Mouse (Mus musculus) stomach, embryonic 16.5 days (tissue): Measurements from ENCODE around the gene Glyr1. TPM values are rescaled to one million over a fixed set of nuclear protein-coding genes. Genes with fewer than 3 reads are reported as not detected.

Experiments used
- ATAC-seq: fragments of 200-750 bp; cut with Nextera tagmentation; 2 replicates; pipeline ENCODE4 v1.8.0; 2017; ENCODE audit warnings: moderate number of reproducible peaks, moderate TSS enrichment; ENCODE audit not compliant: insufficient read depth, low FRiP score
- H3K27ac ChIP-seq: fragments of 300-500 bp; sonication (generic); 2 replicates; pipeline ENCODE4 v1.5.1; 2014; ENCODE audit warnings: low read length
- H3K27me3 ChIP-seq: fragments of 300-500 bp; sonication (generic); 2 replicates; pipeline ENCODE4 v1.6.1; 2014; ENCODE audit warnings: low read length, control low read depth, mixed read lengths; ENCODE audit not compliant: control insufficient read depth, insufficient read depth
- H3K36me3 ChIP-seq: fragments of 300-500 bp; sonication (generic); 2 replicates; pipeline ENCODE4 v1.6.1; 2014; ENCODE audit warnings: low read length; ENCODE audit not compliant: control insufficient read depth, insufficient read depth
- H3K4me1 ChIP-seq: fragments of 300-500 bp; sonication (generic); 2 replicates; pipeline ENCODE4 v1.6.1; 2014; ENCODE audit warnings: low read length, control low read depth, mixed read lengths; ENCODE audit not compliant: control insufficient read depth, insufficient read depth
- H3K4me2 ChIP-seq: fragments of 300-500 bp; sonication (generic); 2 replicates; pipeline ENCODE4 v1.6.1; 2014; ENCODE audit warnings: low read depth, low read length, mixed read lengths
- H3K4me3 ChIP-seq: fragments of 300-500 bp; sonication (generic); replicated peaks from 2 replicates; pipeline ENCODE4 v1.5.1; 2014; ENCODE audit warnings: mild to moderate bottlenecking, low read length
- H3K9ac ChIP-seq: fragments of 300-500 bp; sonication (generic); 2 replicates; pipeline ENCODE4 v1.6.1; 2014; ENCODE audit warnings: low read length
- H3K9me3 ChIP-seq: fragments of 300-500 bp; sonication (generic); replicated peaks from 2 replicates; pipeline ENCODE4 v1.6.1; 2016; ENCODE audit warnings: low read length, control low read depth; ENCODE audit not compliant: control insufficient read depth
- WGBS: fragments of 180-500 bp; shearing (Covaris S2); extraction: QIAGEN DNeasy Blood & Tissue Kit; methylation state at CpG from one replicate; pipeline ENCODE4 v1.1.7; 2014; 5-methylcytosine and 5-hydroxymethylcytosine counted together
- polyA plus RNA-seq: library from polyadenylated mRNA; unstranded; fragments of >200 nt; fragmentation: Nextera tagmentation; extraction: Ambion mirVana; gene quantifications from 2 replicates; pipeline ENCODE4 v1.2.1, GENCODE M21; 2015

The Glyr1 gene
- 139 and 142 TPM in 2 replicates for polyA plus RNA-seq

DNA sequence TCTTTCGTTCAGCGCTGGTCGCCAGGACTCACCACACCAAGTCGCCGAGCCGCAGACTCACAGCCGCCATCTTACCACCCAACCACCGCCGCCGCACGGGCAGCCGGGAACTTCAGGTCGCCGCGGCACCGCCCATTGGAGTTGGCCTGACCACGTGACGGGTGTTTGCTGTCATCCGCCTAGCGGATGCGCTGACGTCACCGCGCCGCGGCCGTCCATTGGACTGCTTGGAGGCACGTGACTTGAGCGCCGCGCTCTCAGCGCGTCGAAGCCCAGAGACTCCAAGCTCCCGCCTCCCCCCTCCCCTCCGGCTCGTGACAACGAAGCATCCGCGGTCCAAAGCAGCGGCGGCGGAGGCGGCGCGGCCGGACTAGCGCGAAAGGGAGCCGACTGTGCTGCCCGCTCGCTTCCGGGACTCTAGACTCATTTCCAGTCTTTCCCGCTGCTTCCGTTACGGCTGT lies at the start of gene Glyr1, which contains the start of gene Ubn1:
Glyr1 (minus strand) TSS at position 90 of the 461 bp plus-strand sequence.
Ubn1 (plus strand) TSS at position 284 of the 461 bp plus-strand sequence.
- 0 out of 2 replicates have a peak, but pooled peaks cover 3% of the 10 kb centered on the region for H3K36me3 ChIP-seq
- WGBS = under 1% methylated on average over 56 of the region's 56 CpGs
- no peaks in the 10 kb centered on the region for H3K9me3 ChIP-seq
- H3K9ac ChIP-seq = peak within 1 kb of the TSS; percentile 97
- peak; percentile 99 for ATAC-seq
- peak within 1 kb of the TSS; percentile 98 for H3K4me3 ChIP-seq
- H3K27me3 ChIP-seq = no peaks in the 10 kb centered on the region
- peak within 1 kb of the TSS; percentile 97 for H3K4me2 ChIP-seq
- H3K4me1 ChIP-seq = peaks cover 19% of the 10 kb centered on the region
- peak within 1 kb of the TSS; percentile 98 for H3K27ac ChIP-seq

DNA sequence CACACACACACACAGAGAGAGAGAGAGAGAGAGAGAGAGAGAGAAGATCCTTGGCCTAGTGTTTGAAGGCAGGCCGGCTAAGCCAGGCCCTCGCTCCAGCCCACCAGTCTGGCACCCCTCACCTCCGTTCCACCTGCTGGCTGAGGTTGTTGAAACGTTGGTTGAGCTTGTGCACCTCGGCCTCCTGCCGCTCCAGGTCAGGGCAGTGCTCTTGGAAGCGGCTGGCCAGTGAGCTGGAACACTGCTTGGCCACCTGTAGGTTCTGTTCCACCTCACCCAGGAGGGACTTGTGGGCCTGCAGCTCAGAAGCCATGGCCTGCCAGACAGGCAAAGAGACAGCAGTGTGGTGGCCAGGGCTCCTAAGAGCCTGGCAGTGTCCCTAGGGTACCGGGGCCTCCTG lies 46.8 kb upstream of the Glyr1 start:
- Histone ChIP-seq H3K27me3 (no peaks in the 10 kb centered on the region), H3K9ac (no peak overlapping the region), H3K9me3 (no peaks in the 10 kb centered on the region), H3K27ac (no peak overlapping the region), H3K36me3 (no peaks in the 10 kb centered on the region; the same call in 1 of the 2 replicates), H3K4me3 (no peak overlapping the region), H3K4me1 (no peaks in the 10 kb centered on the region), H3K4me2 (no peak overlapping the region)
- no peak for ATAC-seq
- whole genome bisulfite sequencing = 81% methylated on average over 8 of the region's 8 CpGs

DNA sequence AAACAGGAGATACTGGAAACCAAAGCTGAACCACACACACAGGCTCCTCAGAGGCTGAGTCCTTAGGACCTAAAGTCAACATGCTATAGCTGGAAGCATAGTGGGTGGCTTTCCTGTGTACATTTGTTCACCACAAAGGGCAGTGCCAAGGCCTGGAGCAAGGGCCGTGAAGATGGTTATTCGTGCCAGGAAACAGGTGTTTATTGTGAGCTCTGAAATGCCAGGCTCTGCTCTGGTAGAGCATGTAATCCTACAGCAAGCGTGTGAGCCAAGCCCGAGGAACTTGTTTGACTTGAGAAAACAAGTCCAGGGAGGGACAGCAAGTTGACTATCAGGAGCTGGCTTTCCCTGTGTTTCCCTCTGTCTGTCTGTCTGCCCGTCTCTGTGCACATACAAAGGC lies 43.6 kb upstream of the Glyr1 start:
- H3K4me1 ChIP-seq = no peaks in the 10 kb centered on the region
- H3K9me3 ChIP-seq = no peaks in the 10 kb centered on the region
- no peak for ATAC-seq
- no peaks in the 10 kb centered on the region for H3K36me3 ChIP-seq
- H3K4me3 ChIP-seq = no peak overlapping the region
- WGBS = 72% methylated on average over 5 of the region's 5 CpGs
- no peak overlapping the region for H3K27ac ChIP-seq
- no peak overlapping the region for H3K9ac ChIP-seq
- no peak overlapping the region for H3K4me2 ChIP-seq
- H3K27me3 ChIP-seq = no peaks in the 10 kb centered on the region

DNA sequence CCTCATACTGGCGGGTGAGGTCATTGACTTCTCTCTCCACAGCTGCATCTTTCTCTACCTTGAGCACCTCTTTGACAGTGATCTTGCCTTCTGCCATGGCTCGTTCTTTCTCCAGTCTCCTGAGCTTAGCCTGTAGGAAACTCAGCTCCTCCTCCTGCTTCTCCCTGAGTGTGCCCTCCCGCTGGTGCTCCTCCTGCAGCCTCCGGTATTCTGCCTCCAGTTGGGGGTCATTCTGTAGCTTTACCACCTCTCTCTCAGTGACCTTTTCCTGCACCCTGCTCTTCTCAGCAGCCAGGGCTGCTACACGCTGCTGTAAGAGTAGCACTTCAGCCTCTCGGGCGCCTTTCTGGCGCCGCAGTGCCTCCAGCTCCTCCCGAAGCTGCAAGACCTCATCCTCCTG lies 39.4 kb upstream of the Glyr1 start:
- ATAC-seq = no peak
- Histone ChIP-seq H3K9ac (no peak overlapping the region), H3K36me3 (0 out of 2 replicates have a peak, but pooled peaks cover 11% of the 10 kb centered on the region), H3K4me2 (no peak overlapping the region), H3K4me3 (no peak overlapping the region), H3K27me3 (no peaks in the 10 kb centered on the region), H3K9me3 (no peaks in the 10 kb centered on the region), H3K27ac (no peak overlapping the region), H3K4me1 (no peaks in the 10 kb centered on the region)
- 62% methylated on average over 10 of the region's 10 CpGs for WGBS

DNA sequence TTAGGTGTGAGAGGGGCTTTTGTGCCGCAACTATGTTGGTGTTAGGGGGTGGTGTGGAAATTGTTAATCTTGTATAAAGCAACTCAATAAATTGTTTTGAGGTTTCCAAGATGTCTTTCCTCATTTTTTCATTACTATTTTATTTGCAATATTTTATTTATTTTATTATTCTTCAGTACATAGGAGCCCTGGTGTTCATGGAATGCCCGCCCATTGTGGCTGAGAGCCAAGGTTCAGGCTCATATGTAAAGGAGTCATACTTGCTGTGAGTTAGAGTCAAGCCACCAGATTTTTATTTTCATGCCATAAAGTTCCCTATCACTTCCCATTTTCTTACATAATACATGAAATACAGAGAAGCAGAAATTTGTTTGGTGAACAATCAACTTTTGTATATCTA lies 36.5 kb upstream of the Glyr1 start:
- Histone ChIP-seq H3K27ac (no peak overlapping the region), H3K4me1 (no peaks in the 10 kb centered on the region), H3K36me3 (peaks cover 21% of the 10 kb centered on the region; the same call in 1 of the 2 replicates), H3K9ac (no peak overlapping the region), H3K4me2 (no peak overlapping the region), H3K27me3 (no peaks in the 10 kb centered on the region), H3K9me3 (no peaks in the 10 kb centered on the region), H3K4me3 (no peak overlapping the region)
- no peak for ATAC-seq
- WGBS = 94% methylated on average over 2 of the region's 2 CpGs

DNA sequence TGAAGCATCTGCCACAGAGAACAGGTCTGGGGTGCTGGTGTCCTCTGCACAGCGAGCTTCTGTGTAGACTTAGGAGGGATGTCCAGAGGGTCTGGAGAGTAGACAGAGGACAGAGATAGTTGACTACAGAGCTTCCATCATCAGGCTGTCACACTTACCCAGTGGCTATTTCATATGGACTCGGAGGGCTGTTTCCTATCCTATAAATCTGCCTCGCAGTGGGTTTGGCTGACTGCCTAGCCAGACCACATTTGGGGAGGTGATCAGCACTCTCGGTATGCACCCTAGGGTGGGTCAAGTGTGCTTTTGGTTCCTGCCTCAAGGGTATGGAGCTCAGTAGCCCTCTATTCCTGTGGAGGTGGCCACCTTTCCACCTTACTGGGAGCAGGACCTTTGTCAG lies 35.5 kb upstream of the Glyr1 start:
- H3K9me3 ChIP-seq = no peaks in the 10 kb centered on the region
- WGBS = 83% methylated on average over 4 of the region's 4 CpGs
- H3K4me3 ChIP-seq = no peak overlapping the region
- H3K4me1 ChIP-seq = no peaks in the 10 kb centered on the region
- H3K9ac ChIP-seq = no peak overlapping the region
- no peak overlapping the region for H3K4me2 ChIP-seq
- peaks cover 21% of the 10 kb centered on the region; the same call in 1 of the 2 replicates for H3K36me3 ChIP-seq
- H3K27me3 ChIP-seq = no peaks in the 10 kb centered on the region
- H3K27ac ChIP-seq = no peak overlapping the region
- ATAC-seq = no peak

DNA sequence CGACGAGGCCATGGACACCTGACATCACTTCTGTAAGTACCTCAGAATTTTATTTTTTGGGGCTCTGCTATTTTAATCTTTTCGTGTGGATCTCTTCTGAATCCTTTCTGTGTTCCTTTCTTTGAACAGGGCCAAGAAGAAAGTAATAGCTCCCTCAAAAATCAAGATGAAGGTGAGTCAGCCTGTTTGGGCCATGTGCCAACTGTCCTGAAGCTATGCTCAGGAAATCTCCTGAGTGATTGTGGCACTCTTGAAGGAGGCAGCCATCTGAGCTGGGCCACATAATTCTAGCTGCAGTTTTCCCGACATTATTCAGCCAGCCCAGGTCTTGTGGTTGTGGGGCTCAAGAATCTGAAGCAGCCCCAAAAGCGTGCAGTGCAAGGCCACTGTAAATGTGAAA lies 24.7 kb upstream of the Glyr1 start:
- H3K36me3 ChIP-seq = peaks cover 45% of the 10 kb centered on the region
- no peak overlapping the region for H3K27ac ChIP-seq
- no peak overlapping the region for H3K9ac ChIP-seq
- no peak overlapping the region for H3K4me3 ChIP-seq
- ATAC-seq = no peak
- 89% methylated on average over 5 of the region's 5 CpGs for WGBS
- no peaks in the 10 kb centered on the region for H3K9me3 ChIP-seq
- H3K4me2 ChIP-seq = no peak overlapping the region
- no peaks in the 10 kb centered on the region for H3K4me1 ChIP-seq
- H3K27me3 ChIP-seq = no peaks in the 10 kb centered on the region

DNA sequence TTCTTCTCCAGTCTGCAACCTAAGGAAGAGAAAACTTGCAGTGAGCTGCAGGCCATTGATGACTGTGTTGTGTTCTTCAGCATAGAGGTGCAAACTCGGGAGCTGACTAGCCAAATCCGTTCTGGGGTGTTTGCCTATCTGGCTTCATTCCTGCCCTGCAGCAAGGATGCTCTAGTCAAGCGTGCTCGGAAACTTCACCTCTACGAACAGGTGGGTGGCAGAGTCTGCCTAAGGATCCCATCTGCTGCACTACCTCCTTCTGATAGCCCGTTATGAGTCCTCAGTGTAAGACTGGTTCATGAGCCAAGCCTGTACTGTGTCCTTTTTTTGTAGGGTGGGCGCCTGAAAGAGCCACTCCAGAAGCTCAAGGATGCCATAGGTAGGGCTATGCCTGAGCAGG lies 22.3 kb upstream of the Glyr1 start:
- no peak overlapping the region for H3K4me2 ChIP-seq
- H3K9me3 ChIP-seq = no peaks in the 10 kb centered on the region
- H3K9ac ChIP-seq = no peak overlapping the region
- H3K4me1 ChIP-seq = no peaks in the 10 kb centered on the region
- H3K36me3 ChIP-seq = peaks cover 30% of the 10 kb centered on the region
- no peaks in the 10 kb centered on the region for H3K27me3 ChIP-seq
- no peak for ATAC-seq
- no peak overlapping the region for H3K4me3 ChIP-seq
- no peak overlapping the region for H3K27ac ChIP-seq
- WGBS = 94% methylated on average over 7 of the region's 7 CpGs

DNA sequence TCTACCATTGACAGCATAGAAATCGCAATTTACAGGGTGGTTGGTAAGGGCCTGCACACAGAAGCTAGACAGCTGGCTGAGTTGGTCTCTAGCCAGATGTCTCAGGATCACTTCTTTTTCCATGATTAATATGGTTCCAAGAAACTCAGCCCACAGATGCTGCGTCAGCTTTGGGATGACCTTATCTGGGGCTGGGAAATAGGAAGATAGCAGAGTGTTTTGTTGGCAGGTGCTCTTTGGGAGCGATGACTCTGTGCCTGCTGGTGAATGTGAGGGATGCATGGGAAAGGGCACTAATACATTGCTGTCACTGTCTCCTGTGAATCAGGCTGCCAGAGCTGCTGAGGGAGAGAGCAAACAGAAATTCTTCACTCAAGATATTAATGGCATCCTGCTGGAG lies 20.7 kb upstream of the Glyr1 start:
- H3K36me3 ChIP-seq = peaks cover 16% of the 10 kb centered on the region
- no peak overlapping the region for H3K4me3 ChIP-seq
- no peak for ATAC-seq
- H3K9ac ChIP-seq = no peak overlapping the region
- no peak overlapping the region for H3K27ac ChIP-seq
- no peaks in the 10 kb centered on the region for H3K9me3 ChIP-seq
- 75% methylated on average over 3 of the region's 3 CpGs for WGBS
- H3K4me2 ChIP-seq = no peak overlapping the region
- H3K4me1 ChIP-seq = no peaks in the 10 kb centered on the region
- no peaks in the 10 kb centered on the region for H3K27me3 ChIP-seq
